Mouse (Mus musculus): ENCODE data around the gene Zfp784.

Gene Zfp784

DNA sequence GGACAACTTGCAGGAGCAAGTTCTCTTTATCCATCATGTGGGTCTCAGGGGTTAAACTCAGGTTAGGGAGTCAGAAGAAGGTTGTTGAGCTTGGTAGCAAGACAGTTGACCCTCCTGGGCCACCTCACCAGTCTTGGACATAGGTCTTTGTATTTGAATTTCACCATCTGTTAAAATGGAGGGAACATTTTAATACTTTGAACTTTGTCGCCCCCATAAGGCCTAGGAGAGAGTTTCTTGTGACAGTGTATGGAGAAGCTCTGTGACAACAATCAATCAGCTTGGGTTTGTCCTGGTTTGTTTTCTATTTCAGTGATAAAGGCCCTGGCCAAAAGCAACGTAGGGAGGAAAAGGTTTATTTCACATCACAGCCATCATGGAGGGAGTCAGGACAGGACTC lies 9.1 kb upstream of the Zfp784 start:
- peak; percentile 79 for DNase-seq (ENCODE audit: low read depth, low spot score)
- Histone ChIP-seq H3K27me3 (ENCODE audit: control insufficient read depth, insufficient read depth, low read length, poor library complexity, severe bottlenecking) (no peaks in the 10 kb centered on the region), H3K36me3 (ENCODE audit: control insufficient read depth, insufficient read depth, low read length, poor library complexity, severe bottlenecking) (no peaks in the 10 kb centered on the region)

DNA sequence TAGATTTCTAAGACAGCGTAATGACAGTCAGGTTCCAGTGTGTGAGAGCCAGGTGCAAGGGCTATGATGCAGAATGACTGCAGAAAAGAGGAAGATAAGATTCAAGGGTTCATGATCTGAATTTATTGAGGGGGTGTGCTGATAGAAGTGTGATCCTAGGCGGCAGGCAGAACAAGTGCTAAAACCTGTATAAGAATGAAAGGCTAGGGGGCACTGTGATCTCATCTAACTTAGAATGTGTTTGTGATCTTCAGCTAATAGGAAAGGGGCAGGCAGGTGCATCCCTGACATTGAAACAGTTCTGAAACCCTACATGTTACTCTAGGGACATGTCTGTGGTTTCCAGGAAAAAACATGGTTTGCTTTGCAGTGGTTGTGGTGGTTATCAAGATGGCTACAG lies 7.9 kb upstream of the Zfp784 start:
- DNase-seq (ENCODE audit: low read depth, low spot score) = peak; percentile 60
- H3K36me3 ChIP-seq (ENCODE audit: control insufficient read depth, insufficient read depth, low read length, poor library complexity, severe bottlenecking) = no peaks in the 10 kb centered on the region
- no peaks in the 10 kb centered on the region for H3K27me3 ChIP-seq (ENCODE audit: control insufficient read depth, insufficient read depth, low read length, poor library complexity, severe bottlenecking)

DNA sequence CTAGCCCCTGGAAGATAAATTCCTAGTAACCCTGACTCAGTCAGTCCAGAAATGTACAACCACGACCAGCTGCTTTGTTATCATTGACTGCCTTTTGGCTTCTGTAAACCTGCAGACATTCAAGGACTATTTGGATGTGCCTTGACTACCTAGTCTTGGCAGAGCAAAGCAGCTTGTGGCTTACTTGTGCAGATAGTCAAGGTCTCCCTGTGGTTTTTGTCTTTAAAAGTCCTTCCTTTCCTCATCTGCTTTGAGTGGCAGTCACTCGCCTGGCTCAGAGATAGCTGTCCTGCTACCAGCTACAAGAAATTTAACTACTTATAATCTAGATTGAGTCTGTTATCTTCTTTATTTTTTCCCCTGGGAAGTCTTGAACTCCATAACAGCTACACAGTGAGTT lies 6.7 kb upstream of the Zfp784 start:
- no peaks in the 10 kb centered on the region for H3K27me3 ChIP-seq (ENCODE audit: control insufficient read depth, insufficient read depth, low read length, poor library complexity, severe bottlenecking)
- H3K36me3 ChIP-seq (ENCODE audit: control insufficient read depth, insufficient read depth, low read length, poor library complexity, severe bottlenecking) = no peaks in the 10 kb centered on the region
- DNase-seq (ENCODE audit: low read depth, low spot score) = no peak

DNA sequence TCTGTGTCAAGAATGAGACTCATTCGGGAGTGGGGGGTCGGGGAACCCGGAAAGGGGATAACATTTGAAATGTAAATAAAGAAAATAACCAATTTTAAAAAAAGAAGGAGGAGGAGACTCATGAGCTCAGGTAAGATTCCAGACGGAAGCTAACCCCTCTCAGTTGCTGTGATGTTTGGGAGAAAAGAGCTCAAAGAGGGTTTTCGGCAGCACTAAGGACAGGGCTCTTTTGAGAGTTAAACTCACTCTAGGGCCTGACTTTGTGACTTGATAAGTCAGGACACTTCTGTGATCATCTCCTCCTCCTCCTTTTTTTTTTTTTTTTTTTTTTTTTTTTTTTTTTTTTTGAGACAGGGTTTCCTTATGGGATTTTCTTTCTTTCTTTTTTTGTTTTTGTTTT lies 694 bp upstream of the Zfp784 start:
- DNase-seq (ENCODE audit: low read depth, low spot score) = no peak
- no peaks in the 10 kb centered on the region for H3K27me3 ChIP-seq (ENCODE audit: control insufficient read depth, insufficient read depth, low read length, poor library complexity, severe bottlenecking)
- no peaks in the 10 kb centered on the region for H3K36me3 ChIP-seq (ENCODE audit: control insufficient read depth, insufficient read depth, low read length, poor library complexity, severe bottlenecking)

DNA sequence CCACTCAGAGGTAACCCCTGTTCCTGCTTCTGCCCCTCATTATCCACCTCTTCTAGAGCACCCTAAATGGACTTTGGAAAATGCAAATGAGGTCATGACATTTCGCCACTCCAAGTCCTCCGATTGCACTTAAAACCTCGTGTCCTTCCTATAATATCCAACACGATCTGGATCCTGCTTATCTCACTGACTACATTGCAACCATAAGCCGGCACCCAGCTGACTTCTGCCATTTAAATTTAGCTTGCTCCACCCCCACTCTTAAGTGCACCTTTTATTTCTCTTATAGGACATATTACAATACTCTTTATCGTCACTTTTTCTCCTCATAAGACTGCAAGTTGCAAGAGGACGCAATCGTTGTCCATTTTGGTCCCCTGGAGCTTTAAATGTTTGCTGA lies 779 bp downstream of the Zfp784 start:
- H3K36me3 ChIP-seq (ENCODE audit: control insufficient read depth, insufficient read depth, low read length, poor library complexity, severe bottlenecking) = peaks cover 2% of the 10 kb centered on the region
- no peaks in the 10 kb centered on the region for H3K27me3 ChIP-seq (ENCODE audit: control insufficient read depth, insufficient read depth, low read length, poor library complexity, severe bottlenecking)
- DNase-seq (ENCODE audit: low read depth, low spot score) = no peak

DNA sequence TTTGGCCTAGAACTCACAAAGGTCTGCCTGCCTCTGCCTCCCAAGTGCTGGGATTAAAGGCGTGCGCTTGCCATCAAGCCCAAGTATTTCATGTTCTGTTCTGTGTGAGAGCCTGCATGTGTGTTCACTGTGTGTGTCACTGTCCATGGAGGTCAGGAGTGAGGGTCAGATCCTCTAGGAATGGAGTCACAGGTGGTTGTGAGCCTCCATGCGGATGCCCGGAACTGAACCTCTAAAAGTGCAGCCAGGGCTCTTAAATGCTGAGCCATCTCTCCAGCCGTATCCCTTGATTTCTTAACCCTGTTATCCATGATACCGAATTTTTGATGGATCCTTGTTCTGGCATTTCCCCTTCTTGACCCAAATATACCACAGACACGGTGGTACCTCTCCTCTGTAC lies 1.2 kb downstream of the Zfp784 start:
- no peak for DNase-seq (ENCODE audit: low read depth, low spot score)

DNA sequence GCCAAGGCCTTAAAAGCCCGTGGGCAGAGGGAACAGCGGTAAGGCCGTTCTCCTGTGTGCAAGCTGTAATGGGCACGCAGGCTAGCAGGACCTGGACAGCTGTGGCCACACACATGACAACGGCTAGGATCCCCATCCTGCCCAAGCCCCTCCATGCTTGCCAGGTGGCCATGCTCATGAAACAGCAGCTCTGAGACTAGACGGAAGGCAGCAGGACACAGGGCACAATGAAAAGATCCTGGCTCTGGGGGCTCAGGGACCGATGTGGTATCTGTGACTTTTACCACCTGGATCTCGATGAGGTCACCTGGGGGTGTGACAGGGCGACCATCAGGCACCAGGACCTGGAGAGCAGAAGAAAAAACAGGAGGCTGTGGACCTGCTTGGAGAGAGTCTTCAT lies 2.1 kb downstream of the Zfp784 start:
- Histone ChIP-seq H3K36me3 (ENCODE audit: control insufficient read depth, insufficient read depth, low read length, poor library complexity, severe bottlenecking) (peaks cover 13% of the 10 kb centered on the region), H3K27me3 (ENCODE audit: control insufficient read depth, insufficient read depth, low read length, poor library complexity, severe bottlenecking) (no peaks in the 10 kb centered on the region)
- no peak for DNase-seq (ENCODE audit: low read depth, low spot score)

More for the DNA sequence above, 1.2 kb downstream of the Zfp784 start:
- H3K27me3 ChIP-seq (ENCODE audit: control insufficient read depth, insufficient read depth, low read length, poor library complexity, severe bottlenecking) = no peaks in the 10 kb centered on the region
- peaks cover 4% of the 10 kb centered on the region for H3K36me3 ChIP-seq (ENCODE audit: control insufficient read depth, insufficient read depth, low read length, poor library complexity, severe bottlenecking)

DNA sequence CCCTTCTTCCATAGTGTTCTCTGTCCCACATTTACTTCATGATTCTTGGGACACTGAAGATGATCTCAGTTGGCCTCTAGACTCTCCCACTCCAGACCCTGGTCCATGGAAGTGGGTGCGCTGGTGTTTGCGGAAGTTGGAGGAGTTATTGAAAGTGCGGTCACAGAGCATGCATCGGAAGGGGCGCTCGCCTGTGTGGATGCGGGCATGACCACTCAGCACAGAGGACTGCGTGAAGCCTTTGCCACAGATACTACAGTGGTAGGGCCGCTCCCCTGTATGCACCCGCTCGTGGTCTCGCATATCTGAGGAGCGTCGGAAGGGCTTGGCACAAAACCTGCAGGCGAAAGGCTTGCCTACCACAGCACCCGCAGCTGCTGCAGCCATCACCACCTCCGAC lies 2.6 kb downstream of the Zfp784 start:
- Histone ChIP-seq H3K36me3 (ENCODE audit: control insufficient read depth, insufficient read depth, low read length, poor library complexity, severe bottlenecking) (peaks cover 17% of the 10 kb centered on the region), H3K27me3 (ENCODE audit: control insufficient read depth, insufficient read depth, low read length, poor library complexity, severe bottlenecking) (no peaks in the 10 kb centered on the region)
- DNase-seq (ENCODE audit: low read depth, low spot score) = no peak

DNA sequence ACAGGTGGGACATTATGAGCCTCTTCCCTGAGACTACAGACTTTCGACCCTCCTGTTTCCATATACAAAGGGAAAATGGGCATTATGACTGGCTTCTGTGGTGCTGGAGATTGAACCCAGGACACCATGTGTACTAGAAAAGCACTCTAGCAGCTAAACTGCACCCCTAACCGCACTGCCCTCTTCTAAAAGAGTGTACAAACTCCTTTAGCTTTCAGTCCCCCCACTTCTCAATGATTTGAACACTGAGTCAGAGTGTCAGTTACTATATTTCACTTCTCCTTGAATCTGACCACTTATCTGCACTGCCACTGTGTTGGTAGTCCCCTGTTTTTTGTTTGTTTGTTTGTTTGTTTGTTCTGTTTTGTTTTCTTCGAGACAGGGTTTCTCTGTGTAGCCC lies 4.4 kb downstream of the Zfp784 start, which contains the start of gene 4632433K11Rik:
Gene 4632433K11Rik, plus strand, starts transcription at position 301 of the 400 bp plus-strand sequence.
- H3K36me3 ChIP-seq (ENCODE audit: control insufficient read depth, insufficient read depth, low read length, poor library complexity, severe bottlenecking) = peaks cover 32% of the 10 kb centered on the region
- no peak for DNase-seq (ENCODE audit: low read depth, low spot score)
- no peaks in the 10 kb centered on the region for H3K27me3 ChIP-seq (ENCODE audit: control insufficient read depth, insufficient read depth, low read length, poor library complexity, severe bottlenecking)

DNA sequence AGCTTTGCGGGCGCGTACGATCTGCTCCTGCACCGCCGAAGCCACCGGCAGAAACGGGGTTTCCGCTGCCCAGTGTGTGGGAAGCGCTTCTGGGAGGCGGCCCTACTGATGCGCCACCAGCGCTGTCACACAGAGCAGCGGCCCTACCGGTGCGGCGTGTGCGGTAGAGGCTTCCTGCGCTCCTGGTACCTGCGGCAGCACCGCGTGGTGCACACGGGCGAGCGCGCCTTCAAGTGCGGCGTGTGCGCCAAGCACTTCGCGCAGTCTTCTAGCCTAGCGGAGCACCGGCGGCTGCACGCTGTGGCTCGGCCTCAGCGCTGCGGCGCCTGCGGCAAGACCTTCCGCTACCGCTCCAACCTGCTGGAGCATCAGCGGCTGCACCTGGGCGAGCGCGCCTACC lies 6.8 kb downstream of the Zfp784 start:
- no peak for DNase-seq (ENCODE audit: low read depth, low spot score)
- Histone ChIP-seq H3K27me3 (ENCODE audit: control insufficient read depth, insufficient read depth, low read length, poor library complexity, severe bottlenecking) (no peaks in the 10 kb centered on the region), H3K36me3 (ENCODE audit: control insufficient read depth, insufficient read depth, low read length, poor library complexity, severe bottlenecking) (peaks cover 32% of the 10 kb centered on the region)

DNA sequence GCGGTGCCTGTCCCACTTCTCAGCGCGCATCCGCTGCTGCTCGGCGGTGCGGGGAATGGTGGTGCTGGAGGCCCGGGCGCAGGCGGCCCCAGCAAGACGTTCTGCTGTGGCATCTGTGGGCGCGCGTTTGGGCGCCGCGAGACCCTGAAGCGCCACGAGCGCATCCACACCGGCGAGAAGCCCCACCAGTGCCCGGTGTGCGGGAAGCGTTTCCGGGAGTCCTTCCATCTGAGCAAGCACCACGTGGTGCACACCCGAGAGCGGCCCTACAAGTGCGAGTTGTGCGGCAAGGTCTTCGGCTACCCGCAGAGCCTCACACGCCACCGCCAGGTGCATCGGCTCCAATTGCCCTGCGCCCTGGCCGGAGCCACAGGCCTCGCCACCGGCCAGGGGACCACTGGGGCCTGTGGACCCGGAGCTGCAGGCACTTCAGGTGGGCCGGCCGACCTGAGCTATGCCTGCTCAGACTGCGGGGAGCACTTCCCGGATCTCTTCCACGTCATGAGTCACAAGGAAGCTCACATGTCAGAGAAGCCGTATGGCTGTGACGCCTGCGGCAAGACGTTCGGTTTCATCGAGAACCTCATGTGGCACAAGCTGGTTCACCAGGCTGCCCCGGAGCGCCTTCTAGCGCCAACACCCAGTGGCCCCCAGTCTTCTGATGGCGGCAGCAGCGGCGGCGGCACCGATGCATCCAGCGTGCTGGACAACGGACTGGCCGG lies 7.5 kb downstream of the Zfp784 start:
- Histone ChIP-seq H3K36me3 (ENCODE audit: control insufficient read depth, insufficient read depth, low read length, poor library complexity, severe bottlenecking) (peaks cover 32% of the 10 kb centered on the region), H3K27me3 (ENCODE audit: control insufficient read depth, insufficient read depth, low read length, poor library complexity, severe bottlenecking) (no peaks in the 10 kb centered on the region)
- no peak for DNase-seq (ENCODE audit: low read depth, low spot score)

DNA sequence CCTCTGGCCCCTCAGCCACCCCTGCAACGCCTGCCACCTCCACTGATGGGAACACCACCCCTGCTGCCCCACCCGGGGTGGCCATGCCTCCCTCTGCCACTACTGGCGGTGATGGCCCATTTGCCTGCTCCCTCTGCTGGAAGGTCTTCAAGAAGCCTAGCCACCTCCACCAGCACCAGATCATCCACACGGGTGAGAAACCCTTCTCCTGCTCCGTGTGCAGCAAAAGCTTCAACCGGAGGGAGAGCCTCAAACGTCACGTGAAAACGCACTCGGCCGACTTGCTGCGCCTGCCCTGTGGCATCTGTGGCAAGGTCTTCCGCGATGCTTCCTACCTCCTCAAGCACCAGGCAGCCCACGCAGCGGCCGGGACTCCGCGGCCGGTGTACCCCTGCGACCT lies 8.3 kb downstream of the Zfp784 start:
- Histone ChIP-seq H3K27me3 (ENCODE audit: control insufficient read depth, insufficient read depth, low read length, poor library complexity, severe bottlenecking) (no peaks in the 10 kb centered on the region), H3K36me3 (ENCODE audit: control insufficient read depth, insufficient read depth, low read length, poor library complexity, severe bottlenecking) (peaks cover 32% of the 10 kb centered on the region)
- no peak for DNase-seq (ENCODE audit: low read depth, low spot score)

DNA sequence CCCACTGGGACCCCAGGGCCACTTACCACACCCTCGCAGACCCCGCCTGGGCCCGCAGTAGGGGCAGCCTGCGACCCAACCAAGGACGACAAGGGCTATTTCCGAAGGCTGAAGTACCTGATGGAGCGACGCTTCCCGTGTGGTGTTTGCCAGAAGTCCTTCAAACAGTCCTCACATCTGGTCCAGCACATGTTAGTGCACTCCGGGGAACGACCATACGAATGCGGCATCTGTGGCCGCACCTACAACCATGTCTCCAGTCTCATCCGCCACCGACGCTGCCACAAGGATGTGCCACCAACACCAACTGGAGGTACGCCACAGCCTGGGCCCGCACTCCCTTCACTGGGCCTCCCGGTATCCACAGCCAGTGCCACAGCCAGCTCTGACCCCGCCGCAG lies 8.7 kb downstream of the Zfp784 start:
- DNase-seq (ENCODE audit: low read depth, low spot score) = no peak
- Histone ChIP-seq H3K27me3 (ENCODE audit: control insufficient read depth, insufficient read depth, low read length, poor library complexity, severe bottlenecking) (no peaks in the 10 kb centered on the region), H3K36me3 (ENCODE audit: control insufficient read depth, insufficient read depth, low read length, poor library complexity, severe bottlenecking) (peaks cover 32% of the 10 kb centered on the region)

DNA sequence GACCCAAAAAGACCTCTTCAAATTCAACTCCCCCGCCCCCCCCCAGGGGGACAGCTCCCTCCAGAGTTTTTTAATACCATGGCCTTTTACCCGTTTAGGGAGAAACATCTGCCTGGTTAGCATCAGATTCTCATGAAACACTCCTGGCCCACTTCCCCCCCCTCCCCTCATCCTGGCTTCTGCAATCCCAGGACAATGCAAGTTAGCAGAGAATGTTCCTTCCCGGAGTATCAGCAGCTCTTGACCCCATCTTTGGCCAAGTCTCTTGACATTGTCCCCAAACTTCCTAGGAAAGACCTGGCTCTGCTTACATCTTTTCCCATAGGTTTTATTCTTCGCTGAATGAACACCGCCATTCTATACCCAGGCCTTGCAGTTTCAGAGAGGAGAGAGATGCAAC lies 17.0 kb downstream of the Zfp784 start:
- Histone ChIP-seq H3K27me3 (ENCODE audit: control insufficient read depth, insufficient read depth, low read length, poor library complexity, severe bottlenecking) (no peaks in the 10 kb centered on the region), H3K36me3 (ENCODE audit: control insufficient read depth, insufficient read depth, low read length, poor library complexity, severe bottlenecking) (no peaks in the 10 kb centered on the region)
- DNase-seq (ENCODE audit: low read depth, low spot score) = no peak

DNA sequence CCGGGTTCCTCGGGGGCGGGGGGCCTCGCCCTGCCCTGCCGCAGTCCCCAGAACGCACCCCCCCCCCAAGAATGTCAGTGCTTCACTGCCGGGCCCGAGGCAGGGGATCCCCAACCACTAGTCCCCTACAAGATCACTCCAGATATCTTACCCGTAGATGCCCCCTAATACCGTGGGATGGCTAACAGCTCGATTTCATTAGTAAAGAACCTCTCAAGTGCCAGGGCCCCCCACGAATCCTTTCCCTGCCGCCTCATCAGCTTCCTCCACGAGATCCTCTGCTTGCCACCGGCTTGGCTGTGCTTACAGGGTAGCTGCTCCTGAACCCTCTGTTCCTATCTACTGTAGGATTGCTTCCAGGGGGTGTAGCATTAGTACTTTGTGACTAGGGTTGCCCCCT lies 17.6 kb downstream of the Zfp784 start:
- DNase-seq (ENCODE audit: low read depth, low spot score) = no peak
- no peaks in the 10 kb centered on the region for H3K36me3 ChIP-seq (ENCODE audit: control insufficient read depth, insufficient read depth, low read length, poor library complexity, severe bottlenecking)

More for the DNA sequence above, 17.6 kb downstream of the Zfp784 start:
- no peaks in the 10 kb centered on the region for H3K27me3 ChIP-seq (ENCODE audit: control insufficient read depth, insufficient read depth, low read length, poor library complexity, severe bottlenecking)

All from splenic B cell, adult 2 months (primary cell).